Mouse (Mus musculus): ENCODE data around the gene Cdc34b. TPM values are rescaled to one million over a fixed set of nuclear protein-coding genes. Genes with fewer than 3 reads are reported as not detected.

Gene Cdc34b
- total and polyA plus RNA-seq, 3 experiments: 0.27 TPM; not detected in 2

- Histone ChIP-seq H3K4me3 (ENCODE audit: low read depth, low read length) (no peak overlapping the region), H3K27me3 (ENCODE audit: insufficient read depth, low read length) (peaks cover 18% of the 10 kb centered on the region), H3K4me1 (ENCODE audit: insufficient read depth, low read depth, low read length) (no peaks in the 10 kb centered on the region), H3K9me3 (replicated peaks) (peaks cover 2% of the 10 kb centered on the region; the same call in 1 of the 2 replicates), H3K36me3 (replicated peaks) (no peaks in the 10 kb centered on the region)
- DNase-seq (ENCODE audit: low spot score) (no peak), ATAC-seq (ENCODE audit: extremely low read depth, insufficient number of reproducible peaks, low FRiP score, poor library complexity, severe bottlenecking) (no peak)
- TF ChIP-seq GATA2 (IDR thresholded peaks at IDR 0.05; ENCODE audit: borderline replicate concordance, low read depth, low read length): no peak
- no peak for TF ChIP-seq TAL1 (conservative IDR thresholded peaks at IDR 0.05; ENCODE audit: low read depth, low read length)
- TF ChIP-seq POLR2AphosphoS5 (IDR thresholded peaks at IDR 0.05; ENCODE audit: insufficient replicate concordance, low read depth, low read length): no peak
Measured at GRCm38 (mm10) chr11:94716754-94717153, 24.8 kb upstream of the Cdc34b start.

GRCm38 (mm10) chr11:94717239-94717638 is 24.3 kb upstream of the Cdc34b start:
- TF ChIP-seq TAL1 (conservative IDR thresholded peaks at IDR 0.05; ENCODE audit: low read depth, low read length) (no peak), POLR2AphosphoS5 (IDR thresholded peaks at IDR 0.05; ENCODE audit: insufficient replicate concordance, low read depth, low read length) (no peak), GATA1 (IDR thresholded peaks at IDR 0.05; ENCODE audit: borderline replicate concordance, low read length) (no peak), GATA2 (IDR thresholded peaks at IDR 0.05; ENCODE audit: borderline replicate concordance, low read depth, low read length) (no peak), CTCF (IDR thresholded peaks at IDR 0.05; ENCODE audit: low read depth, low read length) (no peak)
- H3K4me1 ChIP-seq (ENCODE audit: insufficient read depth, low read depth, low read length): no peaks in the 10 kb centered on the region
- H3K36me3 ChIP-seq (replicated peaks): no peaks in the 10 kb centered on the region
- DNase-seq (ENCODE audit: low spot score) (no peak), ATAC-seq (ENCODE audit: extremely low read depth, insufficient number of reproducible peaks, low FRiP score, poor library complexity, severe bottlenecking) (no peak)
- no peak overlapping the region for H3K4me3 ChIP-seq (ENCODE audit: low read depth, low read length)
- H3K9me3 ChIP-seq (replicated peaks): peaks cover 2% of the 10 kb centered on the region; the same call in 1 of the 2 replicates
- H3K27me3 ChIP-seq (ENCODE audit: insufficient read depth, low read length): peaks cover 20% of the 10 kb centered on the region

- no peaks in the 10 kb centered on the region for H3K36me3 ChIP-seq (replicated peaks)
- H3K4me1 ChIP-seq (ENCODE audit: insufficient read depth, low read depth, low read length): no peaks in the 10 kb centered on the region
- H3K4me3 ChIP-seq (ENCODE audit: low read depth, low read length): no peak overlapping the region
- peaks cover 29% of the 10 kb centered on the region for H3K27me3 ChIP-seq (ENCODE audit: insufficient read depth, low read length)
- ATAC-seq (ENCODE audit: extremely low read depth, insufficient number of reproducible peaks, low FRiP score, poor library complexity, severe bottlenecking) (no peak), DNase-seq (ENCODE audit: low spot score) (no peak)
- no peak for TF ChIP-seq POLR2AphosphoS5 (IDR thresholded peaks at IDR 0.05; ENCODE audit: insufficient replicate concordance, low read depth, low read length)
- TF ChIP-seq GATA1 (IDR thresholded peaks at IDR 0.05; ENCODE audit: borderline replicate concordance, low read length): no peak
- no peak for TF ChIP-seq GATA2 (IDR thresholded peaks at IDR 0.05; ENCODE audit: borderline replicate concordance, low read depth, low read length)
- TF ChIP-seq TAL1 (conservative IDR thresholded peaks at IDR 0.05; ENCODE audit: low read depth, low read length): no peak
- no peak for TF ChIP-seq CTCF (IDR thresholded peaks at IDR 0.05; ENCODE audit: low read depth, low read length)
- H3K9me3 ChIP-seq (replicated peaks): peaks cover 2% of the 10 kb centered on the region; the same call in 1 of the 2 replicates
Measured at GRCm38 (mm10) chr11:94718113-94718909, 23.3 kb upstream of the Cdc34b start.

- ATAC-seq (ENCODE audit: extremely low read depth, insufficient number of reproducible peaks, low FRiP score, poor library complexity, severe bottlenecking) (no peak), DNase-seq (ENCODE audit: low spot score) (no peak)
- TF ChIP-seq GATA1 (IDR thresholded peaks at IDR 0.05; ENCODE audit: borderline replicate concordance, low read length) (no peak), POLR2AphosphoS5 (IDR thresholded peaks at IDR 0.05; ENCODE audit: insufficient replicate concordance, low read depth, low read length) (no peak), CTCF (IDR thresholded peaks at IDR 0.05; ENCODE audit: low read depth, low read length) (no peak), GATA2 (IDR thresholded peaks at IDR 0.05; ENCODE audit: borderline replicate concordance, low read depth, low read length) (no peak), TAL1 (conservative IDR thresholded peaks at IDR 0.05; ENCODE audit: low read depth, low read length) (no peak)
- Histone ChIP-seq H3K9me3 (replicated peaks) (peaks cover 1% of the 10 kb centered on the region; the same call in 1 of the 2 replicates), H3K4me3 (ENCODE audit: low read depth, low read length) (no peak overlapping the region), H3K4me1 (ENCODE audit: insufficient read depth, low read depth, low read length) (no peaks in the 10 kb centered on the region), H3K36me3 (replicated peaks) (no peaks in the 10 kb centered on the region), H3K27me3 (ENCODE audit: insufficient read depth, low read length) (peaks cover 24% of the 10 kb centered on the region)
Measured at GRCm38 (mm10) chr11:94719216-94719615, 22.4 kb upstream of the Cdc34b start.

GRCm38 (mm10) chr11:94727306-94727705 is 14.3 kb upstream of the Cdc34b start:
- H3K4me1 ChIP-seq (ENCODE audit: insufficient read depth, low read depth, low read length): no peaks in the 10 kb centered on the region
- peaks cover 9% of the 10 kb centered on the region for H3K27me3 ChIP-seq (ENCODE audit: insufficient read depth, low read length)
- H3K9me3 ChIP-seq (replicated peaks): no peaks in the 10 kb centered on the region
- ATAC-seq (ENCODE audit: extremely low read depth, insufficient number of reproducible peaks, low FRiP score, poor library complexity, severe bottlenecking): no peak
- no peak for DNase-seq (ENCODE audit: low spot score)
- no peaks in the 10 kb centered on the region for H3K36me3 ChIP-seq (replicated peaks)
- TF ChIP-seq GATA2 (IDR thresholded peaks at IDR 0.05; ENCODE audit: borderline replicate concordance, low read depth, low read length): no peak
- no peak for TF ChIP-seq CTCF (IDR thresholded peaks at IDR 0.05; ENCODE audit: low read depth, low read length)
- no peak for TF ChIP-seq POLR2AphosphoS5 (IDR thresholded peaks at IDR 0.05; ENCODE audit: insufficient replicate concordance, low read depth, low read length)
- TF ChIP-seq TAL1 (conservative IDR thresholded peaks at IDR 0.05; ENCODE audit: low read depth, low read length): no peak
- TF ChIP-seq GATA1 (IDR thresholded peaks at IDR 0.05; ENCODE audit: borderline replicate concordance, low read length): no peak
- H3K4me3 ChIP-seq (ENCODE audit: low read depth, low read length): no peak overlapping the region

GRCm38 (mm10) chr11:94728545-94728944 is 13.0 kb upstream of the Cdc34b start:
- DNase-seq (ENCODE audit: low spot score) (no peak), ATAC-seq (ENCODE audit: extremely low read depth, insufficient number of reproducible peaks, low FRiP score, poor library complexity, severe bottlenecking) (no peak)
- Histone ChIP-seq H3K4me1 (ENCODE audit: insufficient read depth, low read depth, low read length) (no peaks in the 10 kb centered on the region), H3K36me3 (replicated peaks) (no peaks in the 10 kb centered on the region), H3K27me3 (ENCODE audit: insufficient read depth, low read length) (peaks cover 4% of the 10 kb centered on the region; the same call in 1 of the 2 replicates), H3K9me3 (replicated peaks) (no peaks in the 10 kb centered on the region), H3K4me3 (ENCODE audit: low read depth, low read length) (no peak overlapping the region)
- TF ChIP-seq GATA2 (IDR thresholded peaks at IDR 0.05; ENCODE audit: borderline replicate concordance, low read depth, low read length) (no peak), GATA1 (IDR thresholded peaks at IDR 0.05; ENCODE audit: borderline replicate concordance, low read length) (no peak), TAL1 (conservative IDR thresholded peaks at IDR 0.05; ENCODE audit: low read depth, low read length) (no peak), CTCF (IDR thresholded peaks at IDR 0.05; ENCODE audit: low read depth, low read length) (no peak), POLR2AphosphoS5 (IDR thresholded peaks at IDR 0.05; ENCODE audit: insufficient replicate concordance, low read depth, low read length) (no peak)

All from G1E (cell line).